Mouse (Mus musculus) liver, embryonic 14.5 days (tissue): Measurements from ENCODE around the gene 1700014D04Rik.

ENCODE experiments used
- CTCF ChIP-seq: IDR thresholded peaks from 2 replicates; pipeline ENCODE4 v1.5.1; 2016; ENCODE audit warnings: antibody characterized with exemption, low read depth, control low read depth
- EP300 ChIP-seq: IDR thresholded peaks from 2 replicates; pipeline ENCODE4 v1.6.1; 2016; ENCODE audit warnings: antibody characterized with exemption, low read depth

GRCm38 (mm10) chr13:59699131-59699530 is 47.4 kb downstream of the 1700014D04Rik start:
- no peak for TF ChIP-seq EP300
- TF ChIP-seq CTCF = no peak
